Mouse (Mus musculus): ENCODE data around the gene Trmt1. TPM values are rescaled to one million over a fixed set of nuclear protein-coding genes. Genes with fewer than 3 reads are reported as not detected.

Gene Trmt1
- total and polyA plus RNA-seq, 2 experiments from 2014 or later, result 67.5 to 94.8 TPM

DNA sequence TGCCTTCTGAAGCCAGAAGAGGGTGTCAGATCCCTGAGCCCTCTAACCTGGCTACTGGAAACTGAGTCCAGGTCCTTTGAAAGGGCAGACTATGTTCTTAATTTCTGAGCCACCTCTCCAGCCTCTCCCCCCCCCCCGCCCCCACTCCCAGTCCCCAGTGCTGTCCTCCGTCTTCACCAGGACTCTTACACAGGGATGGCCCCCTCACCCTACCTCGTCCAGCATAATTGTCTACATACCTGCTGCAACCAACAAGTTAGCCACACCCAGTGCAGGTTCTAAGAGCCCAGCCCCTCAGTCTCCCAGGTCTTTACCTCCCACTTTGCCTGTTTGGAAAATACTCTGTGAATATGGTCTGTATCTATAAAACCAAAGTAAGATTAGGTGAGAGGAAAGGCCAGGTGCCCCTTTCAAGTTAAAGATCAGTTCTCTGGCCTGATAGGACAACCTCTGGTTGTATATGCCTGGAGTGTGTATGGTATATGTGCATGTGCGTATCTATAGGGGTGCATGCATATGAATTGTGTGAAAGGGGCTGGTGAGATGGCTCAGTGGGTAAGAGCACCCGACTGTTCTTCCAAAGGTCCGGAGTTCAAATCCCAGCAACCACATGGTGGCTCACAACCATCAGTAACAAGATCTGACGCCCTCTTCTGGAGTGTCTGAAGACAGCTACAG, 45.4 kb upstream of the Trmt1 start:
- ATAC-seq (no peak), DNase-seq (no peak)
- Histone ChIP-seq H3K4me3 (ENCODE audit: low read depth, low read length) (no peak overlapping the region), H3K4me1 (ENCODE audit: insufficient read depth) (no peaks in the 10 kb centered on the region), H3K27ac (ENCODE audit: low read depth, low read length) (no peak overlapping the region), H3K4me2 (ENCODE audit: low read depth) (no peak overlapping the region), H3K9me3 (ENCODE audit: low read length) (no peaks in the 10 kb centered on the region), H3K27me3 (ENCODE audit: insufficient read depth, low read length) (no peaks in the 10 kb centered on the region), H3K9ac (no peak overlapping the region), H3K36me3 (ENCODE audit: insufficient read depth) (no peaks in the 10 kb centered on the region; the same call in 1 of the 2 replicates)
- 74% methylated on average over 7 of the region's 7 CpGs for WGBS
- no peak for TF ChIP-seq CTCF (IDR thresholded peaks at IDR 0.05; ENCODE audit: low read depth)

DNA sequence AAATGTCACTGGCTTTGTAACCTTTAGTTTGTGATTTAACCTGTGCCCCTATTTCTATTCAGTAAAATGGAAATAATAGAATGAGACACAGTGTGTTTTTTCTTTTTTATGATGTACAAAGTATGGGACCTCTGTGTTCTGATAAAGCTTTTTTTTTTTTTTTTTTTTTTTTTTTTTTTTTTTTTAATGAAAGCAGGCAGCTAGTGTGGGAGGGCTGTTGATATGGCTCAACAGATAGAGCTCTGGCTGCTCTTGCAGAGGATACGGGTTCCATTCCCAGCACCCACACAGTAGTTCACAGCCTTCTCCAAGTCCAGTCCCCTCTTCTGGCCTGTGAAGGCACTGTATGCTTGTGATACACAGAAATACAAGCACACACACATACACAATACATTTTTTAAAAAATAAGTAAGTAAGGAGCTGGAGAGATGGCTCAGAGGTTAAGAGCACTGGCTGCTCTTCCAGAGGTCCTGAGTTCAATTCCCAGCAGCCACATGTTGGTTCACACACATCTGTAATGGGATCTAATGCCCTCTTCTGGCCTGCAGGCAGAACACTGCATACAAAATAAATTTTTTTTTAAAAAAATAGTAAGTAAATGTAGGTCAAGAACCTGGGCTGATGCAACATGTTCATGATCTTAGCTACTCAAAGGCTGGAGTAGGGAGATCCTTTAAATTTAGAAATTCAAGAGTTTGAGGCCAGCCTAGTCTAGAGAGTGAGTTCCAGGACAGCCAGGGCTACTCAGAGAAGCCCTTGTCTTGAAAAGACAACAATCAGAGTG, 44.3 kb upstream of the Trmt1 start:
- H3K9me3 ChIP-seq (ENCODE audit: low read length), result no peaks in the 10 kb centered on the region
- no peak for TF ChIP-seq CTCF (IDR thresholded peaks at IDR 0.05; ENCODE audit: low read depth)
- no peak for ATAC-seq
- H3K4me1 ChIP-seq (ENCODE audit: insufficient read depth), result no peaks in the 10 kb centered on the region
- 81% methylated on average over 1 of the region's 1 CpGs for WGBS
- H3K27me3 ChIP-seq (ENCODE audit: insufficient read depth, low read length), result no peaks in the 10 kb centered on the region
- H3K4me2 ChIP-seq (ENCODE audit: low read depth), result no peak overlapping the region
- no peaks in the 10 kb centered on the region for H3K36me3 ChIP-seq (ENCODE audit: insufficient read depth)
- H3K4me3 ChIP-seq (ENCODE audit: low read depth, low read length), result no peak overlapping the region
- no peak overlapping the region for H3K9ac ChIP-seq
- no peak overlapping the region for H3K27ac ChIP-seq (ENCODE audit: low read depth, low read length)
- DNase-seq, result no peak

DNA sequence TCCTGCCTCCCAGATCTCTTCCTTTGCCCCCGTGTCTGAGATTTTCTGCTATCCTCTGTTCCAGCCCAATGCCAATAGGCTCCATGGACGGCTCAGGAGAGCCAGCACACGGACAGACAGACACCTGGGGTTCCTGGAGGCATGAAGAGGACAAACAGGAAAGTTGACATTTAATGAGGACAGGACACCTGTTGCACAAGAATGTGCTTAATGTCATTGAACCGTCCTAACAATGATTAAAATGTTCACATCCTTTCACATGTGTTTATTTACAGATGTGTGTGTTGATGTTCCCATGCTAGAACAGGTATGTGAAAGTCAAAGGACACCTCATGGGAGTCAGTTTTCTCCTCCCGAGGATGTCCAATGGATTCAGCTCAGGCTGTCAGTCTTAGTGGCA, 43.1 kb upstream of the Trmt1 start:
- no peak for TF ChIP-seq CTCF (IDR thresholded peaks at IDR 0.05; ENCODE audit: low read depth)
- ATAC-seq (no peak), DNase-seq (no peak)
- Histone ChIP-seq H3K4me1 (ENCODE audit: insufficient read depth) (no peaks in the 10 kb centered on the region), H3K4me2 (ENCODE audit: low read depth) (no peak overlapping the region), H3K27me3 (ENCODE audit: insufficient read depth, low read length) (no peaks in the 10 kb centered on the region), H3K9ac (no peak overlapping the region), H3K9me3 (ENCODE audit: low read length) (no peaks in the 10 kb centered on the region), H3K4me3 (ENCODE audit: low read depth, low read length) (no peak overlapping the region), H3K27ac (ENCODE audit: low read depth, low read length) (no peak overlapping the region), H3K36me3 (ENCODE audit: insufficient read depth) (no peaks in the 10 kb centered on the region)
- 84% methylated on average over 5 of the region's 5 CpGs for WGBS

DNA sequence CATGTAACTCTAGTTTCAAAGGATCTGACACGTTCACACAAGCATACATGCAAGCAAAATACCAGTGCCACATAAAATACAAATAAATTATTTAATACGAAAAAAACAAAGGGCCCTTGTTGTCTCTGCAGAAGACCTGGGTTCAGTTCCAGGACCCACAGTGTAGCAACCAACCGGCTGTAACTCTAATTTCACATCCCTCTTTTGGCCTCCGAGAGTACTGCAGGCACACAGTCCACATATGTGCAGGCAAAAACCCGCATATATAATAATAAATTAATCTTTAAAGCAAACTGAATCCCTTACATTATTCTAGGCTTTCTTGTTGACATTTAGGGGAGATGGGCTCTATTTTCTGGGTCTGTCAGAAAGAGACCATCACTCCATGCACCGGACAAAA, 39.3 kb upstream of the Trmt1 start:
- Histone ChIP-seq H3K9ac (no peak overlapping the region), H3K9me3 (ENCODE audit: low read length) (no peaks in the 10 kb centered on the region), H3K4me2 (ENCODE audit: low read depth) (peak overlapping the region; percentile 46; the same call in 1 of the 2 replicates), H3K36me3 (ENCODE audit: insufficient read depth) (no peaks in the 10 kb centered on the region), H3K4me1 (ENCODE audit: insufficient read depth) (no peaks in the 10 kb centered on the region), H3K27me3 (ENCODE audit: insufficient read depth, low read length) (no peaks in the 10 kb centered on the region), H3K27ac (ENCODE audit: low read depth, low read length) (no peak overlapping the region), H3K4me3 (ENCODE audit: low read depth, low read length) (no peak overlapping the region)
- ATAC-seq (peak; percentile 57; the same call in 1 of the 2 replicates), DNase-seq (no peak)
- 54% methylated on average over 6 of the region's 6 CpGs for WGBS
- peak; percentile 40 for TF ChIP-seq CTCF (IDR thresholded peaks at IDR 0.05; ENCODE audit: low read depth)

DNA sequence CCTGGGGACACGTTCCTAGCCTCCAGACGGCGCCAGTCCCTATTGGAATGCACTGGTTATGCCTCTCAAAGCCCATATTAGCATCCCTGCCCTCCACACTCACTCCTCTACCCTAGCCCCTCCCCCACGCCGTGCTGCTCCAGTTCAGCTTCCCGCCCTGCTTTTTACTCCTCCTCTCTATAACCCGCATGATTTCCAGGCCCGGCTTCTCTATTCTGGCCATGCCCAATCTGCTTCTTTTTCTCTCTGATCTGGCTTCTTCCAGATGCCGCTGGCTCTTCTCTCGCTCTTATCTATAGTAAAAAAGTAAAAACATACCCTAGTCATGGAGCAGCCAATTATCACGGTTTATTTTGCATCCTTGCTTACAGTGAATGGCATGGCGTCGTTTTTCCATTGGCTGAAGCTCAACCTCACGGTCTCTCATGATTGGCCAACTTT, 38.6 kb upstream of the Trmt1 start:
- WGBS, result 2% methylated on average over 14 of the region's 14 CpGs
- H3K4me3 ChIP-seq (ENCODE audit: low read depth, low read length), result peak overlapping the region; percentile 20
- H3K4me1 ChIP-seq (ENCODE audit: insufficient read depth), result no peaks in the 10 kb centered on the region
- peak; percentile 73 for ATAC-seq
- no peaks in the 10 kb centered on the region for H3K36me3 ChIP-seq (ENCODE audit: insufficient read depth)
- peak overlapping the region; percentile 46 for H3K4me2 ChIP-seq (ENCODE audit: low read depth)
- no peak for TF ChIP-seq CTCF (IDR thresholded peaks at IDR 0.05; ENCODE audit: low read depth)
- H3K9ac ChIP-seq, result 0 out of 2 replicates have a peak overlapping the region, but pooled peaks have one; percentile 4
- no peaks in the 10 kb centered on the region for H3K9me3 ChIP-seq (ENCODE audit: low read length)
- no peaks in the 10 kb centered on the region for H3K27me3 ChIP-seq (ENCODE audit: insufficient read depth, low read length)
- H3K27ac ChIP-seq (ENCODE audit: low read depth, low read length), result no peak overlapping the region
- peak; percentile 55 for DNase-seq

DNA sequence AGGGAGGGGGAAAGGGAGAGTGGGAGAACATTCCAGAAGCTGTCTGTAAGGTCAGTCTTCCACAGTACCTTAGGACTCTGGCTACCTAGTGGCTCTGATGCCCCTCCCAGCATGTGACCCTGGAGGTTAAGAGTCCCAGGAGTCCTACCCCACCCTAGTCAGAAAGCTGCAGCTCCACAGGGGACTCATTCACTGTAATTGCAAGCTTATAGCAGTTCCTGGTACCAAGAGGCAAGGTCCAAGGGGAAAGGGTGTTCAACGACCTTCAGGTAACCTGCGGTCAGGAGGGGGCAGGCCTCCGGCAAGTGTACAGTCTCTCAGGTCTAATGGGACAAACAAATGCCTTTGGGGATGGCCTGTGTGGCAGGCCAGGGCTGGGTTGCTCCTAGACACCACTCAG, 35.9 kb upstream of the Trmt1 start:
- Histone ChIP-seq H3K4me3 (ENCODE audit: low read depth, low read length) (no peak overlapping the region), H3K4me1 (ENCODE audit: insufficient read depth) (no peaks in the 10 kb centered on the region), H3K27ac (ENCODE audit: low read depth, low read length) (no peak overlapping the region), H3K36me3 (ENCODE audit: insufficient read depth) (no peaks in the 10 kb centered on the region), H3K27me3 (ENCODE audit: insufficient read depth, low read length) (no peaks in the 10 kb centered on the region), H3K9ac (no peak overlapping the region), H3K4me2 (ENCODE audit: low read depth) (no peak overlapping the region), H3K9me3 (ENCODE audit: low read length) (no peaks in the 10 kb centered on the region)
- ATAC-seq (no peak), DNase-seq (no peak)
- 46% methylated on average over 3 of the region's 3 CpGs for WGBS
- TF ChIP-seq CTCF (IDR thresholded peaks at IDR 0.05; ENCODE audit: low read depth), result no peak

DNA sequence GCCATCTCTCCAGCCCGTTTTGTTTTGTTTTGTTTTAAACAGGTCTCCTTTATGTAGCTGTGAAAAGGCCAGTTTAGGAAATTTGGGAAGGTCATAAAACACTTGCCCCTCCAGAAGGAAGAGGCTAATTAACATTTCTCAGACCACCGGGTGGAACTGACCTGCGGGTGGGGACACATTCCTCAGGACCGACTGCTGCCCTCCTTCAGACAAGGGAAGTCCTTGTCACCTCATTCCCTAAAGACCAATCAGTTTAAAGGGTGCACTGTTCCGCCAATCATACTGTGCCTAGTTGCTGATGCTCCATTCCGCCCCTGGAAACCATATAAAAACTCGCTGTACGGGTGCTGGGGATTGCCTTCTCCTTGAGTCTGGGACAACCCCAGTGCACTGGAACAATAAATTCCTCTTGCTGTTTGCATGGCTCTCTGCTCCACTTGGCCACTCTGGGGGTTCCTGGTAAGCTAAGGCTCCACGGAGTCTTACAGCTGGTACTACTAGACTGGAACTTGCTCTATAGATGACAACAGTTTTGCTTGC, 32.9 kb upstream of the Trmt1 start:
- Histone ChIP-seq H3K36me3 (ENCODE audit: insufficient read depth) (no peaks in the 10 kb centered on the region), H3K9me3 (ENCODE audit: low read length) (no peaks in the 10 kb centered on the region), H3K27me3 (ENCODE audit: insufficient read depth, low read length) (no peaks in the 10 kb centered on the region), H3K9ac (no peak overlapping the region), H3K4me2 (ENCODE audit: low read depth) (no peak overlapping the region), H3K27ac (ENCODE audit: low read depth, low read length) (no peak overlapping the region), H3K4me3 (ENCODE audit: low read depth, low read length) (no peak overlapping the region), H3K4me1 (ENCODE audit: insufficient read depth) (no peaks in the 10 kb centered on the region)
- WGBS, result 66% methylated on average over 9 of the region's 9 CpGs
- DNase-seq, result no peak
- no peak for TF ChIP-seq CTCF (IDR thresholded peaks at IDR 0.05; ENCODE audit: low read depth)
- ATAC-seq, result no peak

Data from forebrain, postnatal 0 days (tissue).